Comparison of ENCODE assay signal across 8 mouse cellular contexts in the genomic region with DNA sequence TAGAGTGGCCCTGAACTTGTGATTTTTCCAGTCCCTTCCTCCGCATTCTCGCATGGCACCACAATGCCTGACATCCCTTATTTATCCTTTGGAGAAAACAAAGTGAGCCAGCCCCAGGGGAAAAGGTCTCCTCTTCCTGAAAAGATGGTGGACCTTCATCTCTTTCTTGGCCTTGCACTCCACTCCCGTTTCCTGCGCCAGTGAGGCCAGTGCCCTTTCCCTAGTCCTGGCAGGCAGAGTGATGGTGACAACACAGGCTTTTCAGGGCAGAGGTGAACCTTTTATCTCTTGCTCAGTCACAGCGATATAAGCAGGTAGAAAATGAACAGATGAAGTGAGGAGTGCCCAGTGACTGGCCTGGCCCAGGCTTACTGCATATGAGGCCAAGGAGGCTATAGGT. TPM values are rescaled to one million over a fixed set of nuclear protein-coding genes. Genes with fewer than 3 reads are reported as not detected.
DNase-seq lines count a peak whose midpoint lies in the region; ATAC-seq and TF ChIP-seq lines count a peak whose summit lies in the region.

No protein-coding gene starts in this region.

- H3K36me3 ChIP-seq in embryonic facial prominence, embryonic 15.5 days = peaks cover 54% of the 10 kb centered on the region
- H3K36me3 ChIP-seq in intestine, postnatal 0 days (ENCODE audit: control insufficient read depth, insufficient read depth) = peaks cover 49% of the 10 kb centered on the region
- H3K36me3 ChIP-seq in midbrain, embryonic 14.5 days (ENCODE audit: control insufficient read depth, insufficient read depth, low read length) = peaks cover 53% of the 10 kb centered on the region

- H3K9ac ChIP-seq in embryonic facial prominence, embryonic 15.5 days = peak overlapping the region; percentile 94
- peak overlapping the region; percentile 78 for H3K9ac ChIP-seq in intestine, postnatal 0 days (ENCODE audit: low read depth, low read length)
- peak overlapping the region; percentile 73; the same call in 1 of the 2 replicates for H3K9ac ChIP-seq in midbrain, embryonic 14.5 days (replicated peaks; ENCODE audit: low read length)

- no peak overlapping the region for H3K27ac ChIP-seq in embryonic facial prominence, embryonic 15.5 days (replicated peaks)
- H3K27ac ChIP-seq in intestine, postnatal 0 days (ENCODE audit: low read depth, low read length) = peak overlapping the region; percentile 83
- no peak overlapping the region for H3K27ac ChIP-seq in midbrain, embryonic 14.5 days (replicated peaks; ENCODE audit: low read depth, low read length)

- DNase-seq in lung, adult 2 months = no peak
- DNase-seq in lung, adult 18-20 months = no peak
- no peak for DNase-seq in midbrain, embryonic 14.5 days
- DNase-seq in spleen, postnatal 14 days (ENCODE audit: low spot score in 2 of 2) = no peak
- DNase-seq in layer of hippocampus, postnatal 36 days = no peak

- no peaks in the 10 kb centered on the region for H3K9me3 ChIP-seq in embryonic facial prominence, embryonic 15.5 days (replicated peaks)
- H3K9me3 ChIP-seq in intestine, postnatal 0 days (ENCODE audit: control insufficient read depth) = no peaks in the 10 kb centered on the region
- no peaks in the 10 kb centered on the region for H3K9me3 ChIP-seq in midbrain, embryonic 14.5 days (ENCODE audit: control insufficient read depth, low read length)

- no peak for TF ChIP-seq CTCF in lung, adult 2 months (IDR thresholded peaks at IDR 0.05; ENCODE audit: insufficient read depth, low read length)
- no peak for TF ChIP-seq CTCF in intestine, postnatal 0 days (IDR thresholded peaks at IDR 0.05; ENCODE audit: low read depth)

- TF ChIP-seq POLR2A in lung, adult 2 months (IDR thresholded peaks at IDR 0.05; ENCODE audit: borderline replicate concordance, extremely low read depth, low read depth, low read length) = no peak

- H3K4me3 ChIP-seq in lung, adult 2 months (replicated peaks; ENCODE audit: extremely low read depth, low read depth, low read length) = peak overlapping the region; percentile 99
- peak overlapping the region; percentile 86 for H3K4me3 ChIP-seq in embryonic facial prominence, embryonic 15.5 days (replicated peaks)
- H3K4me3 ChIP-seq in intestine, postnatal 0 days (ENCODE audit: low read depth, low read length) = peak overlapping the region; percentile 69
- H3K4me3 ChIP-seq in midbrain, embryonic 14.5 days (replicated peaks; ENCODE audit: low read depth, low read length) = peak overlapping the region; percentile 73

- no peak for ATAC-seq in embryonic facial prominence, embryonic 15.5 days (ENCODE audit: insufficient number of reproducible peaks, low FRiP score, low TSS enrichment, low read depth)
- ATAC-seq in intestine, postnatal 0 days = peak; percentile 77
- no peak for ATAC-seq in midbrain, embryonic 14.5 days (ENCODE audit: low FRiP score, low TSS enrichment)
- ATAC-seq in megakaryocyte-erythroid progenitor cell, adult 5-6 weeks (replicated peaks; ENCODE audit: low FRiP score, low TSS enrichment, poor library complexity, severe bottlenecking) = no peak

- peaks cover 9% of the 10 kb centered on the region for H3K4me1 ChIP-seq in lung, adult 2 months (ENCODE audit: control insufficient read depth, insufficient read depth, low read length)
- H3K4me1 ChIP-seq in embryonic facial prominence, embryonic 15.5 days = peaks cover 13% of the 10 kb centered on the region
- H3K4me1 ChIP-seq in intestine, postnatal 0 days (replicated peaks; ENCODE audit: control insufficient read depth, insufficient read depth, low read length) = peaks cover 4% of the 10 kb centered on the region; the same call in 1 of the 2 replicates
- peaks cover 13% of the 10 kb centered on the region for H3K4me1 ChIP-seq in midbrain, embryonic 14.5 days (ENCODE audit: control insufficient read depth, insufficient read depth, low read length)

- no peaks in the 10 kb centered on the region for H3K27me3 ChIP-seq in embryonic facial prominence, embryonic 15.5 days
- H3K27me3 ChIP-seq in intestine, postnatal 0 days (replicated peaks; ENCODE audit: control insufficient read depth, insufficient read depth, low read length) = no peaks in the 10 kb centered on the region
- H3K27me3 ChIP-seq in midbrain, embryonic 14.5 days (ENCODE audit: control insufficient read depth, insufficient read depth, low read length) = no peaks in the 10 kb centered on the region

- H3K4me2 ChIP-seq in embryonic facial prominence, embryonic 15.5 days (replicated peaks) = peak overlapping the region; percentile 85
- peak overlapping the region; percentile 83 for H3K4me2 ChIP-seq in intestine, postnatal 0 days (replicated peaks; ENCODE audit: low read depth)
- peak overlapping the region; percentile 76 for H3K4me2 ChIP-seq in midbrain, embryonic 14.5 days (ENCODE audit: low read length)

- 21% methylated on average over 5 of the region's 5 CpGs for WGBS in lung, adult 2 months
- WGBS in embryonic facial prominence, embryonic 15.5 days = 37% methylated on average over 5 of the region's 5 CpGs
- 21% methylated on average over 5 of the region's 5 CpGs for WGBS in intestine, postnatal 0 days
- WGBS in midbrain, embryonic 14.5 days = 55% methylated on average over 5 of the region's 5 CpGs

RNA-seq across cellular contexts. Expression of gene Pex19, which starts 0.9 kb away (rescaled TPM):
- 47.4 and 63.0 TPM in 2 replicates for polyA plus RNA-seq in lung, adult 2 months (2012; rRNA removed)
- 138 and 139 TPM in 2 replicates for polyA plus RNA-seq in embryonic facial prominence, embryonic 15.5 days (2015; fragmentation: Nextera tagmentation; extraction: Ambion mirVana)
- 132 and 134 TPM in 2 replicates for polyA plus RNA-seq in intestine, postnatal 0 days (2015; fragmentation: Nextera tagmentation; extraction: Ambion mirVana)
- 122 and 156 TPM in 2 replicates for polyA plus RNA-seq in midbrain, embryonic 14.5 days (2014; fragmentation: Nextera tagmentation; extraction: Ambion mirVana)
- 10 to 100 TPM; 89.2 to 95.3 TPM for total RNA-seq in layer of hippocampus, postnatal 36 days (2021)
- total RNA-seq in megakaryocyte-erythroid progenitor cell, adult 5-6 weeks (2014; fragmentation: Nextera tagmentation) = 31.6 and 53.9 TPM in 2 replicates
- 45.1 and 48.2 TPM in 2 replicates for total RNA-seq in megakaryocyte-erythroid progenitor cell, adult 5-6 weeks (2017)

RNA-seq across cellular contexts. Expression of gene Dcaf8, which starts 20.4 kb away (rescaled TPM):
- 58.0 and 74.9 TPM in 2 replicates for polyA plus RNA-seq in lung, adult 2 months (2012; rRNA removed)
- polyA plus RNA-seq in embryonic facial prominence, embryonic 15.5 days (2015; fragmentation: Nextera tagmentation; extraction: Ambion mirVana) = 135 and 140 TPM in 2 replicates
- polyA plus RNA-seq in intestine, postnatal 0 days (2015; fragmentation: Nextera tagmentation; extraction: Ambion mirVana) = 48.6 and 50.8 TPM in 2 replicates
- polyA plus RNA-seq in midbrain, embryonic 14.5 days (2014; fragmentation: Nextera tagmentation; extraction: Ambion mirVana) = 63.5 and 79.8 TPM in 2 replicates
- total RNA-seq in layer of hippocampus, postnatal 36 days (2021) = 100 to 1,000 TPM; 103 to 105 TPM
- total RNA-seq in megakaryocyte-erythroid progenitor cell, adult 5-6 weeks (2014; fragmentation: Nextera tagmentation) = 106 and 110 TPM in 2 replicates
- total RNA-seq in megakaryocyte-erythroid progenitor cell, adult 5-6 weeks (2017) = 132 and 142 TPM in 2 replicates

RNA-seq across cellular contexts. Expression of gene Ncstn, which starts 44.9 kb away (rescaled TPM):
- 80.1 and 95.0 TPM in 2 replicates for polyA plus RNA-seq in lung, adult 2 months (2012; rRNA removed)
- 117 and 121 TPM in 2 replicates for polyA plus RNA-seq in embryonic facial prominence, embryonic 15.5 days (2015; fragmentation: Nextera tagmentation; extraction: Ambion mirVana)
- polyA plus RNA-seq in intestine, postnatal 0 days (2015; fragmentation: Nextera tagmentation; extraction: Ambion mirVana) = 110 and 115 TPM in 2 replicates
- 97.7 and 117 TPM in 2 replicates for polyA plus RNA-seq in midbrain, embryonic 14.5 days (2014; fragmentation: Nextera tagmentation; extraction: Ambion mirVana)
- 10 to 100 TPM; 57.1 to 60.1 TPM for total RNA-seq in layer of hippocampus, postnatal 36 days (2021)
- 42.0 and 57.3 TPM in 2 replicates for total RNA-seq in megakaryocyte-erythroid progenitor cell, adult 5-6 weeks (2014; fragmentation: Nextera tagmentation)
- total RNA-seq in megakaryocyte-erythroid progenitor cell, adult 5-6 weeks (2017) = 19.7 and 24.6 TPM in 2 replicates

RNA-seq across cellular contexts. Expression of gene Copa, which starts 45.2 kb away (rescaled TPM):
- polyA plus RNA-seq in lung, adult 2 months (2012; rRNA removed) = 31.5 and 53.1 TPM in 2 replicates
- polyA plus RNA-seq in embryonic facial prominence, embryonic 15.5 days (2015; fragmentation: Nextera tagmentation; extraction: Ambion mirVana) = 231 and 235 TPM in 2 replicates
- 133 and 139 TPM in 2 replicates for polyA plus RNA-seq in intestine, postnatal 0 days (2015; fragmentation: Nextera tagmentation; extraction: Ambion mirVana)
- polyA plus RNA-seq in midbrain, embryonic 14.5 days (2014; fragmentation: Nextera tagmentation; extraction: Ambion mirVana) = 96.5 and 188 TPM in 2 replicates
- total RNA-seq in layer of hippocampus, postnatal 36 days (2021) = 100 to 1,000 TPM; 144 TPM
- 107 and 133 TPM in 2 replicates for total RNA-seq in megakaryocyte-erythroid progenitor cell, adult 5-6 weeks (2014; fragmentation: Nextera tagmentation)
- total RNA-seq in megakaryocyte-erythroid progenitor cell, adult 5-6 weeks (2017) = 107 and 114 TPM in 2 replicates
